Mouse (Mus musculus) common myeloid progenitor, adult 5-6 weeks (primary cell): ENCODE data around the gene Rfx8. TPM values are rescaled to one million over a fixed set of nuclear protein-coding genes. Genes with fewer than 3 reads are reported as not detected.

Experiments used
- ATAC-seq: replicated peaks from 2 replicates; pipeline ENCODE4 v1.8.0; 2016; ENCODE audit warnings: low read depth, mild to moderate bottlenecking, moderate TSS enrichment, inconsistent platforms; ENCODE audit not compliant: poor library complexity, severe bottlenecking
- total RNA-seq: library from RNA; stranded (forward); fragments of 200-1000, 187-1606 nt; gene quantifications from 2 replicates; pipeline ENCODE4 v1.2.3, GENCODE M21; 2017

The Rfx8 gene
- total RNA-seq, 1 experiment from 2014 or later: 0.27 TPM

GRCm38 (mm10) chr1:39700599-39701273 is 20.1 kb downstream of the Rfx8 start:
- no peak for ATAC-seq

- peak; percentile 56; the same call in 1 of the 2 replicates for ATAC-seq
Measured at GRCm38 (mm10) chr1:39698456-39698855, 22.3 kb downstream of the Rfx8 start.

- ATAC-seq: no peak
Measured at GRCm38 (mm10) chr1:39695198-39695597, 25.6 kb downstream of the Rfx8 start.

- no peak for ATAC-seq
Measured at GRCm38 (mm10) chr1:39694756-39695155, 26.0 kb downstream of the Rfx8 start.

GRCm38 (mm10) chr1:39691974-39692373 is 28.8 kb downstream of the Rfx8 start:
- ATAC-seq: no peak

GRCm38 (mm10) chr1:39691061-39691460 is 29.7 kb downstream of the Rfx8 start:
- ATAC-seq: no peak

- ATAC-seq: no peak
Measured at GRCm38 (mm10) chr1:39688573-39688972, 32.2 kb downstream of the Rfx8 start.

GRCm38 (mm10) chr1:39687279-39687678 is 33.5 kb downstream of the Rfx8 start:
- 0 out of 2 replicates have a peak, but pooled peaks have one; percentile 36 for ATAC-seq

- ATAC-seq: peak; percentile 87
Measured at GRCm38 (mm10) chr1:39685841-39686240, 35.0 kb downstream of the Rfx8 start.

- no peak for ATAC-seq
Measured at GRCm38 (mm10) chr1:39681638-39682037, 39.2 kb downstream of the Rfx8 start.

- peak; percentile 65 for ATAC-seq
Measured at GRCm38 (mm10) chr1:39680546-39680945, 40.3 kb downstream of the Rfx8 start.

- ATAC-seq: no peak
Measured at GRCm38 (mm10) chr1:39678883-39679282, 41.9 kb downstream of the Rfx8 start.

GRCm38 (mm10) chr1:39676221-39676876 is 44.4 kb downstream of the Rfx8 start:
- no peak for ATAC-seq

GRCm38 (mm10) chr1:39672362-39673105 is 48.3 kb downstream of the Rfx8 start:
- ATAC-seq: no peak

- ATAC-seq: no peak
Measured at GRCm38 (mm10) chr1:39670211-39670935, 50.4 kb downstream of the Rfx8 start.

GRCm38 (mm10) chr1:39666751-39667252 is 54.0 kb downstream of the Rfx8 start:
- ATAC-seq: no peak

- ATAC-seq: no peak
Measured at GRCm38 (mm10) chr1:39664039-39664625, 56.7 kb downstream of the Rfx8 start.

- no peak for ATAC-seq
Measured at GRCm38 (mm10) chr1:39663050-39663449, 57.7 kb downstream of the Rfx8 start.

GRCm38 (mm10) chr1:39656976-39657529 is 63.7 kb downstream of the Rfx8 start:
- ATAC-seq: no peak
